Mouse (Mus musculus): ENCODE data around the gene Neurog2. TPM values are rescaled to one million over a fixed set of nuclear protein-coding genes. Genes with fewer than 3 reads are reported as not detected.

Gene Neurog2
- total RNA-seq (2021) = not detected
- long read RNA-seq, experiment 1 = 0 reads
- long read RNA-seq, experiment 2 = 0 reads

DNA sequence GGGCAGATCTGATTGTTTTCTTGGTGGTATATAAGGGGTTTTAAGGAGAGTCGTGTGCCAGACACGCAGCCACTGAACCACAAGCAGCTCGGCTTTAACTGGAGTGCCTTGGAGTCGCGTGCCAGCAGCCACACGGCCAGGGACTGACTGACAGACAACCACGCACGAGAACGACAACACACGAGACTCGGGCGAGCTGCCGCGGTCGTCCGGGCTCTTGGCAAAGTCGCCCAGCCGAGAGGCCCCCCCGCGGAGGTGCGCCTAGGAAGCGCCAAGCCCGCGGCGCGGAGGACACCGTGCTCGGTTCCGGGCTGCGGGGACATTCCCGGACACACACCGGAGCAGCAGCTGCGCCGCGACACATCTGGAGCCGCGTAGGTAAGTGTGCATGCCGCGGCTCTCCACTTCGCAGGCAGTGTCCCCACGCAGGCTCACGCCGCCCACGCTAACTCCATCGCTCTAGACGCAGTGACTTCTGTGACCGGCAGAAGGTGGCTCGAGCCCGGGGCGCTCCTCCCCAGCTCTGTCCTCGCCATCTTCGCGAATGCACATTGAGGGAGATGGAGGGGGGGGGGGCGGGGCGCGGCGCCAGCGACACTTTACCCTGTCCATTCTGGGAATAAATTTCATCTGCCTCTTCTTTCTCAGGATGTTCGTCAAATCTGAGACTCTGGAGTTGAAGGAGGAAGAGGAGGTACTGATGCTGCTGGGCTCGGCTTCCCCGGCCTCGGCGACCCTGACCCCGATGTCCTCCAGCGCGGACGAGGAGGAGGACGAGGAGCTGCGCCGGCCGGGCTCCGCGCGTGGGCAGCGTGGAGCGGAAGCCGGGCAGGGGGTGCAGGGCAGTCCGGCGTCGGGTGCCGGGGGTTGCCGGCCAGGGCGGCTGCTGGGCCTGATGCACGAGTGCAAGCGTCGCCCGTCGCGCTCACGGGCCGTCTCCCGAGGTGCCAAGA is at the start of gene Neurog2:
Neurog2 (plus strand) TSS at position 56 of the 953 bp plus-strand sequence.
- peak in 1 of 2 experiments; percentile 36 for DNase-seq

DNA sequence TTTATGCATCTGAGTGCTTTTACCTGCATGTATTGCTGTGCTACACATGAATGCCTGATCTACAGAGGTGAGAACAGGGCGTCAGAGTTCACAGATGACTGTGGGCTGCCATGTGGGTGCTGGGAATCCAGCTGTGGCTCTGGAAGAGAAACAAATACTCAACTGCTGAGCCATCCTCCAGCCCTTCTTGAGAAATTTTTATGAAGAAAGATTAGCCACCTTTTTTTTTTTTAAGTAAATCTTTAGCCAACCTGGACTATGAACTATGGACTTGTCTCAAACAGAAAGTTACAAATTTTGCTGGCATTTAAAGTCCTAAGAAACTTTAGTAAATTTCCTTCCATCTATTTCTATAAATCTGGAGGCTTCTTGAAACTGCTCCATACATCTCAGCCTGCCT is 35.8 kb upstream of the Neurog2 start:
- no peak for DNase-seq

DNA sequence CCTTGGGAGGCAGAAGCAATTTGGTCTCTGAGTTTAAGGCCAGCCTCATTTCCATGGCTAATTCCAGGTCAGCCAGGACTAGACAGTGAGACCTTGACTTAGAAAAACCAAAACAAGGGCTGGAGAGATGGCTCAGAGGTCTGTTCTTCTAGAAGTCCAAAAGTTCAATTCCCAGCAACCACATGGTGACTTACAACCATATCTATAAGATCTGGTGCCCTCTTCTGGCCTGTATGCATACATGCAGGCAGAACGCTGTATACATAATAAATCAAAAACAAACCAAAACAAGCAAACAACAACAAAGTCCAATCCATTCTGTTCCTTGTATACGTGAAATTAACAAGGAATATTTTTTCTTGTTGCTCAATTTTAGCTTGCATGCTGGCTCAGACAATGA is 24.8 kb upstream of the Neurog2 start:
- DNase-seq = no peak

DNA sequence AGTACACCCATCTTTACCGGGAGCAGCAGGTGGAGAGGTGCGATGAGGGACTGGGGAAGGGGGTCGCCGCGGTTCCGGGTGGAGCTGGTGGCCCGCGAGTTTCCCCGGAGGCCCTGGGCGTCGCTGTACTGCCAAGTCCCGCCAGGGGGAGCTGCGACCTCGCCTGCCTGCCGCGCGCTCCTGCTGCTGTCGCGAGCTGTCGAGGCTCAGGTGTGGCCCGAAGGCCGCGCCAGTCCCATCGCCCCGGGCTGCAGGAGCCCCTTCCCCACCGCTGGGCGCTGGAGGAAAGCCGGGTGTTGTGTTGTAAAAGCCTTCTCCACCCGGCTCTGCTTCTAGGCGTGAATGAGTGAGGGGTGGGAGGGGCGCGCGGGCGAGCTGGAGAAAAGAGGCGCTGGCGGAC is 7.6 kb upstream of the Neurog2 start:
- peak; percentile 79 to 86 for DNase-seq

GRCm38 (mm10) chr3:127625701-127626399 is 7.1 kb upstream of the Neurog2 start:
- DNase-seq = peak; percentile 28 to 35

GRCm38 (mm10) chr3:127626524-127626923 is 6.4 kb upstream of the Neurog2 start:
- DNase-seq = no peak

DNA sequence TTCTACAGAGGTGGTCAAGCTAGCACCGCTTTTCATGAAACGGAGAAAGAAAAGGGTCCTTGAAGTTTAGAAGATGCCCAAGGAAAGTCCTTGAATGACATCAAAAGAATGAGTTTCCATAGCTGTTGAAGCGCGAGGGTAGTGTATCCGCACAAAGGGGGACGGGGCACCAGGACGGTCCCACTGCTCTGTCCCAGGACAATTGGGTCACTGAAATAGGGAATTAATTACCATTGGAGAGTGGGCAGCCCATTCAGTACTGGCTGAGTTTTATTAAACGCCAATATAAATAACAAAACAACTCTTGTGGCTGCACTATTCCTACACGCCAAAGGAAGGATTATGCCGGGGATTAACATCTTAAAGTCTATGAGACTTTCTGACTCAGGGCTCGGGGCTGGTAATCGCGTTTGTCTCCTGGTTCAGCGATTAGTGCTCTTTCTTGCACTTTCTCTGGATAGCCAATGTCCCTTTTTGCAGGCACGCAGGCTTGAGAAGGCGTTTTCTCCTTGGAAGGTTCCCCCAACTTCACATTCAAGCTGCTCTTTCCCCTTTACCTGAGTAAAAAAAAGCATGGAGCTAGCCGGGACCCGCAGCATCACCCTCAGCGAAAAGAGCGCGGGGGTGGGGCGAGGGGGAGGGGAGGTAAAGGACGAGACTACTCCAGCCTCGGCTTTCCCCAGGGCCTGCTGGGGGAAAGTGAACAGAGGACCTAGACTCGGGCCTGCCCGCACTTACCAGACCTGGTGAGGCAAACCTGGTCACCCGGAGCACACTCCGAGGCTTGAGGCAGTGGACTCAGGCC is 5.6 kb upstream of the Neurog2 start:
- no peak for DNase-seq

- DNase-seq = no peak
Measured at GRCm38 (mm10) chr3:127627956-127628310, 5.0 kb upstream of the Neurog2 start.

- DNase-seq = no peak
Measured at GRCm38 (mm10) chr3:127628311-127629184, 4.4 kb upstream of the Neurog2 start.

- no peak for DNase-seq
Measured at GRCm38 (mm10) chr3:127630190-127630589, 2.7 kb upstream of the Neurog2 start.

GRCm38 (mm10) chr3:127630735-127631372 is 2.1 kb upstream of the Neurog2 start:
- DNase-seq = no peak

DNA sequence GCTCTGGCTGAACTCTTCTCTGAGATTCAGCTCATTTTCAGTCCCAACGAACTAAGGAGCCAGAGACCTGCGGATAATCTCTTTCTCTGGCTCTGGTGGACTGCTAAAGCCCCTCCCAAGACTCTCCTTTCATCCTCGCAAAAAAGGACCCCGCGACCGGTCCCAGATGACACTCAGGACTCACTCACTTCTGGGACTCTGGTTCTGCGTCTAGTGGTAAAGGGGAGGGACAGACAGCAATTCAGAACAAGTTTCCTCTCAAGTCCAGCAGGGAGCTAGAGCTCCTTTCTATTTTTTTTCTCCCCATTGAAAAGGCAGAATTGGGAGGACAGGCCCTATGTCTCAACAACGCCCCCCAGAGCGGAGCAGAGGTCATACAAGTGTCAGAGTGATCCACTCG is 1.4 kb upstream of the Neurog2 start:
- DNase-seq = no peak

- peak; percentile 20 to 37 for DNase-seq
Measured at GRCm38 (mm10) chr3:127632531-127632930, 404 bp upstream of the Neurog2 start.

DNA sequence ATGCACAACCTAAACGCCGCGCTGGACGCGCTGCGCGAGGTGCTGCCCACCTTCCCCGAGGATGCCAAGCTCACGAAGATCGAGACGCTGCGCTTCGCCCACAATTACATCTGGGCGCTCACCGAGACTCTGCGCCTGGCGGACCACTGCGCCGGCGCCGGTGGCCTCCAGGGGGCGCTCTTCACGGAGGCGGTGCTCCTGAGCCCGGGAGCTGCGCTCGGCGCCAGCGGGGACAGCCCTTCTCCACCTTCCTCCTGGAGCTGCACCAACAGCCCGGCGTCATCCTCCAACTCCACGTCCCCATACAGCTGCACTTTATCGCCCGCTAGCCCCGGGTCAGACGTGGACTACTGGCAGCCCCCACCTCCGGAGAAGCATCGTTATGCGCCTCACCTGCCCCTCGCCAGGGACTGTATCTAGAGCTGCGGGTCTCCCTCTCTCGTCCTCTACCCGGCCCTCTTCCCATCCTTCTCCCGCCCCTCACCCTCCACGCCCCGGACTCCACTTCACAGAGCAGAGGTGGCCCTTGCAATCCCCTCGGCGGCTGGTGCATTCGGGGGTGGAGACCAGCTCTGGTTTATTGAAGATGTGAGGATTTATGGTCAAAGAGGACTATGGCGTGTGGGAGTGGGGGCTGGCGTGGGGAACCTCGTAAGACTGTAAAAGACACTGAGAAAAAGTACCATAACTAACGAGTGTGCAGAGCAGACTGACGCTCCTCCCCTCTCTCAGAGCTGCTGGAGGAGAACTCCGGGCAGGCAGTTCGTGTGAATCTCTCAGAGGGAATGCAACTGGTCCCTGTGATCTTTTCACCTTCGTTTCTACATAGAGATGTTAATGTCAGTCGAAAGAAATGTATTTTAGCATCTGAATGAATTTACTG is 1.4 kb downstream of the Neurog2 start:
- DNase-seq = peak; percentile 81 to 88

- no peak for DNase-seq
Measured at GRCm38 (mm10) chr3:127634984-127635349, 2.0 kb downstream of the Neurog2 start.

- peak; percentile 28 to 40 for DNase-seq
Measured at GRCm38 (mm10) chr3:127639875-127640761, 7.2 kb downstream of the Neurog2 start.

DNA sequence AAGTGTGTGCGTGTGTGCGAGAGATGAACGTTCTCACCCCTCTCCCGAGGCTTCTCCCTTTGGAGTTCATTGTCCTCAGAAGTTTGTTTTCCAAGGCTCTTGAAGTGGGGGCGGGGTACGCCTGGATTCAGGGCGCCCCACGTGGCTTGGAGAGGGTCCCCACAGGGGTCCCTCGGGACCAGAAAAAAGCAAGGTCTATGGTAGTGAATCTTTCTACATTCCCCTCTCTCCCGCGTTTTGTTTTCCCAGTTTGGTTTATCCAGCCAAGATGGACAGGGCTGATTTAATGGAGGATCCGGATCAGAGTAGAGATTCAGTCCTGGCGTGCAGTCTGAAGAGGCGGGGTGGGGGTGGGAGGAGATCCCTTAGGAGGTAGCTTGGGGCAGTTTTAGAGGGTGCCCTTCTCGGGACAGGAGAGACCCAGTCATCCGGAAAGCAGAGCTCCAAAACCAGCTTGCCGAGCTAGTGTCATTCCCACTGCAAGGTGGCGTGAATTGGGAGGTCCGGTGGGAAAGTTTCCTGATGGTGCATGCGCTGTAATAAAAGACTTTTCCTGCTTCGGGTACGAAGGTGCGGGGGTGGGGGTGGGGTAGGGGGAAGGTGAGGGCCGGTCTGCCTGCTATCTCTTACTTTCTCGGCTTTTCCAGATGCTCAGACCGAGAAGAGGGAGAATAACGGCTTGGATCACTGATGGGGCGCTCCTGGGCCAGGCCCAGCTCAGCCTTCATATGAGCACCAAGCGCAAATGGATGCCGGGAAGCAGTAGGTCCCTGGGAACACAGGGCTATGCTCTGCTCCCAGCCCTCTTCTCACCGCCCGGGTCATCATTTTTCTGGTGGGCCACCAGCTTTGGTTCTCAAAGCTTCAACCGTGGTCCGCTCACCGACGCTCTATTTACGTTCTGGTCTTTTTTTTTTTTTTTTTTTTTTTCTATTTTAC is 8.1 kb downstream of the Neurog2 start:
- DNase-seq = no peak

- no peak for DNase-seq
Measured at GRCm38 (mm10) chr3:127642211-127642610, 9.3 kb downstream of the Neurog2 start.
